Mouse (Mus musculus): ENCODE measurements at regions not wholly inside any gene's neighbourhood (a gene's known extent, or its start where the extent isn't known, plus 50 kb on each side); places are given as distances from the start of the nearest gene placed in this dataset.

DNA sequence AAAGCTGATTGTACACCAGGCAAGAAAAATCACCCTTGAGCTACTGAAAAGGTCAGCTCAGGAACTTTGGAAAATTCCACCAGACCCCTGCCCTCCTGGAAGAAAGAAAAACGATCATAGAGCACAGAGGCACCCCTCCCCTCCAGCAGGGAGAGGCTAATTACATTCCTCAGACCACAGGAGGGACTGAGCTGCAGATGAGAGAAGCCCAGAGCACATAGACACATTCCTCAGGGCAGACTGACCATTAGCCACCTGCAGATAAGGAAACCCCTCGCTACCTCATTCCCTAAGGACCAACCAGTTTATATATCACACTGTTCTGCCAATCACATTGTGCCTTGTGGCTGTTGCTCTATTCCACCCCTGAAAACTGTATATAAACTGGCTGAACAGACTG, 230.3 kb downstream of the Parp8 start:
- DNase-seq (ENCODE audit: extremely low spot score in 1 of 2, low spot score in 1 of 2): no peak

DNA sequence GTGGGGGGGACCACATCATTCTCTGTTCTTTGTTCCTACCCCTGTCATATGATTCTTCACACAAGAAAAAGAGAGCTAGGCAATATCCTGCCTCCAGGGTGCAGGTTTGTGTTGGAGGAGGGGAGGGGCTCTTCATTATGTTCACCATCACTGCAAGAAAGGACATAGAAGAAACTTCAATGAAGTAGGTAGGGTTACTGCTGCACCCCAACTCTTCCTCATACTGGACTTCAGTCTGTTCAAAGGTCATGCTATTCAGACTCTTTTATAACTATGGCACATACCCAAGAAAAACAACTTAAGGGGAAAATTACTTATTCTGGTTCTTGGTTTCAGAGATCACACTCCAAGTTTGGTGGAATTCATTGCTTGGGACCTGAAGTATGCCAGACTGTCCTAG, 243.7 kb downstream of the Parp8 start:
- no peak for DNase-seq (ENCODE audit: extremely low spot score in 1 of 2, low spot score in 1 of 2)

DNA sequence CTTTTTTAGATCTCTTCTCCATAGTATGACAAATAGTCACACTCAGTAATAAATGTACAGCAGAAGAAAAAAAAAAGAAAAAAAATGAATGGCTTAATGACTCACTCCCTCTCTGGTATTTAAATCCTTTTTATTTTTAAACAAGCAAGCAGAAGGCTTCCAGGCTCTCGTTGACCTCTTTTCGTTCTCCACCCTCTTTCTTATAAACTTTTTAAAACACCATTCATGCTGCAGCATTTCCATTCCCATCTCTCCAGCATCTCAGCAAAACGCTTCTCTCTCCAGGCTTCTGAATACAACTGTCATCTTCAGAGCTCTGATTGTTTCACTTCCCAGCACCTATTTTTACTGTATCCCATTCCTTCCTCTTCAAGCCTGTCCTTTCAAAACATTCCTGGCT, 259.8 kb downstream of the Parp8 start:
- DNase-seq (ENCODE audit: extremely low spot score in 1 of 2, low spot score in 1 of 2): peak in 1 of 2 experiments; percentile 35

DNA sequence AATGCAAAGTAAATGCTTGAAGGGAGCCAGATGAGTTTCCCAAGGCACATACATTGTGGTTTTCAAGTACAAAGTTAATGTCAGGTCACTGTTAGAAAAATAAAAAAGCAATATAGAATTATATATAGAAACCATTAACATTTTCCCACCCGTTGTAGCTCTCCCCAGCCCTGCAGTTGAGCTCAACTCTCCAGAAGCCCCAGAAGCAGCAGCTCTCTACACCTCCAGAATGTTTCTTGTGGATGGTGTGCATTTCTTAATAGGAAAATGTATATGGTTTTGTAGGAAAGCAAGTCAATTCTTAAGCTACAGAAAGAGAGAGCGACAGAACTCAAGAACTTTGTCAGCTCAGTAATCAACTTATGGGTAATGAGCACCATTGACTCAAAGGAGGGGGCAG, 265.4 kb downstream of the Parp8 start:
- no peak for DNase-seq (ENCODE audit: extremely low spot score in 1 of 2, low spot score in 1 of 2)

DNA sequence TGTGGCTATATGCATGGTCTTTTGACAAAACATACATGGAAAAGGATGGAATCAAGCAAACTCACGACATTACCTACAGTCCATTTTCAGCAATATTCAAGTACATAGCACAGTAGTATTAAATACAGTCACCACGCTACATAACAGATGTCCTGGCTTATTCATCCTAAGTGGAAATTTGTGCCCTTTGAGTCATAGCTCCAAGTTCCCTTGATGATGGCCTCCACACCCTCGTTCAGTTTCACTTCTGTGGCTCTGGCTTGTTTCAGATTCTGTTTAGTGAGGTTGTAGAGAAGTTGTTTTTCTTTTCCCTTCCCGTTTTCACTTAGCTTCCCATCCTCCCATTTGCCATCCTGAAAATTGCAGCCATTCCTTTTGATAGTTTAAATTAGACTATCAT, 284.5 kb downstream of the Parp8 start:
- no peak for DNase-seq (ENCODE audit: extremely low spot score in 1 of 2, low spot score in 1 of 2)

DNA sequence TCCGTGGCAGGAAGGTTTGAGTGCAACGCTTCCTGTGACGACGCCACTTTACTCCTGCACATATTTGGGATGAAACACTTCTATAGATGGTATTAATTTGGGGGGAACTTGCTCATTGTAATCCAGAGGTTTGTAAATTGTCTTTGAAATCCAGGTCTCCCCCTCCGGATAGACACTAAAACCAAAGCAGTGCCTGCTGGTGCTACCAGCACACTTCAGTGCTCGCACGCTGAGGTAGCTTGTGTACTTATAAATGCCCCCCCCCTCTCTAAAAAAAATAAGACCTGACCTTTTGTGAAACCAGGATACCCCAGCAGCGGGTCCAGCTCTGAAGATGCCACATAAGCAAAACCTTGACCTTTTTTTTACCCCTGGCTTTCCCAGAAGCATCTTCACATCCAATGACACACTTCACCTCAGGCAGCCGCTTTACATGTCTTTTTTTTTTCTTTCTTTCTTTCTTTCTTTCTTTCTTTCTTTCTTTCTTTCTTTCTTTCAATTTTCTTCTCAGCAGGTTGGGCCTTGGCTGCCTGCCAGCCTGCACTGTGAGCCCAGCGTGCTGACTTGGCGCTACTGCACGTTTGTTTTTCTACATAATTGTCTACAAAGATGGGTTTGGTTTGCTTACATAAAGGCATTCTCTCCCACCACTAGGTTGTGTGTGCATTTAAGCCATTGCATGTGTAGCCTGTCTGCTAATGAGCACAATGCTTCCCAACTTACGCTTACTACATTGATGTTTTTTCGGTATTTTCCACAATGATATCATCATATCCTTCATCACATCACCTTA, 301.8 kb downstream of the Parp8 start:
- DNase-seq (ENCODE audit: extremely low spot score in 1 of 2, low spot score in 1 of 2): no peak

DNA sequence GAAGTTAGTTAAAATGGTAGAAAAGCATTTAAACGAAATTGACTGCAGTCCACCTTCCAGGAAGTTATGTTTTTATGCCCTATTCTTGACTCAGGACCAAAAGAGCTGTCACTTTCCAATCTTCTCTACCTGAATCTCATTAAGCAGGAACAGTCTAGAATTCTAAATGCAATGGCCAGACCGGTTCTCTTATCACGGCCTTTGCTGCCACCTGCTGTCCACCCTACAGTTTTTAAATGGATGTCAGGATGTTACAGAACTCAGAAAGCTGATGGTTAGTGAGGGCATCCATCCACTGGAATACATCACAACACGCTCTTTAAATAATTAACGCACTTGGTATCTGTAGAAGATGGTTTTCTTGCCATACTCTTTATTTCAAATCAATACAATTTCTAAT, 310.5 kb downstream of the Parp8 start:
- DNase-seq (ENCODE audit: extremely low spot score in 1 of 2, low spot score in 1 of 2): peak in 1 of 2 experiments; percentile 78

DNA sequence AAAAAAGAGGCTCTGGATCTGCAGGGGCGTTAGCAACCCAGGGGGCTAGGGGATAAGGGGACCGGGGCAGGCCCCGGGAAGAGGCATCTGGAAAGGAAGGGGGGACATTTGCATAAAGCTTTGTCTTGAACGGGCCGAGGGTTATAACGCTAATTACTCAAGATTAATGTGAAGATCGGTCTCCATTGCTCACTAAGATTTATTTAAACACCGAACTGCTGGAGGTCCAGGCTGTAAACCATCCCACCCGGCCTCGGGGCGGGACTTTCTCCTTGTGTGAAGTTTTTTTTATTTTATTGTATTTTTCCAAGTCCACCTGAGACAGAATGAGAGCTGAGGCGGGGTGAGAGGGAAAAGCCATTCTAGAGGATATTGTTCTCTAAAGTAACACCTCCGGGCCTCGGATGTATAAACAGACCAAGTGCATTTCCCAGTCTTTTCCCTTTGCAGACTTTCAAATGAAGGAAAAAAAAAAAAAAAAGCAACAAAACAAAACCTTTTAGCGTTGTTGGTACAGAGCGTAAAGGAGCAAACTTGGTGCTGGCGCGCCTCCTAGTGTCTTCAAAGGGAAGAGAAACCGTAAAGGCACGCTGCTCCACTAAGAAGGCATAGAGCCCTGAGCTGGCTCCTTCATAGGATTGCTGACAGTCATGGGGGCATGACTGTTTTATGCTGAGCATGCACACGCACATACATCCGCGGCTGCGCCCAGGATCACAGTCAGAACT, 313.3 kb downstream of the Parp8 start:
- peak in 1 of 2 experiments; percentile 87 for DNase-seq (ENCODE audit: extremely low spot score in 1 of 2, low spot score in 1 of 2)

DNA sequence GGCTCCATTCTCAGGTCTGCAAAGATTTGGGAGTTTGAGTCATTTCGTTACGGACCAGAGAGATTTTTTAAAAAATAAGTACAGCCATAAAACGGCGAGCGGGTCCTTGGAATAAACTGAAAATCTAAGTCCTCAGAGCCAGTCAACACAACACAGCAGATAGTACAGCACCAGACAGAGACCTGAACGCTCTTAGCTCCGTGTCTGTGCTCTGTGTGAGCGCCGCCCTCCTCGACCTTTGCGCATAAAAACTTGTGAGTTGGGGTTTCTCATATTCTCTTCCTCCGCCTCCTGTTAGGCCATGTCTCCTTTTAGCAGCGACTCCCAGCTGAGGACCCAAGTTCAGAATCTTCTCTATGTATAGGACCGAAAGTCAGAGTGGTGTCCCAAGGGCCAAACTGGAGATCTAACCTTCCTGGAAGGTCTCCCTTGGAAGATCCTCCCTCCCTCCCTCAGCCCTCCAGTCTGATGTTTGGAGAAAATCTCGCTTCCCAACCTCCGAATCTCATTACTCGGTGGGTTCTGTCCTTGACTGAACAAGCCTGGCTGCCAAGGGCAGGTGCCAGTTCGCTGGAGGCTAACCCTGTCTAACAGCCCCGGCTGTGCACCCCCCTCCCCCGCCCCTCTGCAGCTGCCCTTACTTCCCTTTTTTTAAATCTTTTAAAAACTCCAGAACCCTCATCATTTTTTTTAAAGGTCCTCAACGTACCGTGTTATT, 314.0 kb downstream of the Parp8 start:
- DNase-seq (ENCODE audit: extremely low spot score in 1 of 2, low spot score in 1 of 2): no peak

DNA sequence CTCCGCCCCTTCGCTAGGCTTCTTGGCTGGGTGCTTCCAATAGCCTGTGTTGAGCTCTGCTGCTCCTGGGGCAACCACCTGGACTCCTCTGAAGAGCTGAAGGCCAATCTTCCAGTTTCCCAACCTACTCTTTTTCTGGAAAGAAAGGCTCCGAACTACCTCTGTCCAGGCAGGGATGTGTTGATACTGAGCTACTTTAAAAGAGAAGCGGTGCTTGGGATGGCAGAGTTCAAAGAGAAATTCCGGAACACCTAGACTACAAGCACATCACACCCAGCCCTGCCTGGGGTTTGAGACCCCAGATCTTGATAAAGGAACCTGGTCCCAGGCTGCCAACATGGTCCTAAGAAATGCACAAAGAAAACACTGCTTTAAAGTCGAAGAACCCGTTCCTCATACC, 315.7 kb downstream of the Parp8 start:
- DNase-seq (ENCODE audit: extremely low spot score in 1 of 2, low spot score in 1 of 2): no peak

DNA sequence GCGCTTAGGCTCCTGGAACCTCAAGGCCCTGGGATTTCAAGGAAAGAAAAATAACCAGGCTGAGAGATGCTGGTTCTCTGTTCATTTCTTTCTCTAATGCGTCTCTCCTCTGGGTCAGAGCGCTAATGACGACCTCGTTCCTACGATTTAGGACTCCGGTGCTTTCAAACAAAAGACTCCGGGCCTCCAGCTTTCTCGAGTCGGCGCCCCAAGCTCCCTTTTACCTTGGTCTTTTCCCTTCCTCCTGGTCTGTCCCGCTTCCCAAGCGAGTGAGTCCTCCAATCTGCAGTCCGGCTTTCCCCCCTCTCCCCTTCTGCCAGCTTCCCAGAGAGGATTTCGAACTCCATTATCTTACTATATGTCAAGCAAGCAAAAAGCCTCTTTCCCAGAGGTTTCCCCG, 316.5 kb downstream of the Parp8 start:
- no peak for DNase-seq (ENCODE audit: extremely low spot score in 1 of 2, low spot score in 1 of 2)

DNA sequence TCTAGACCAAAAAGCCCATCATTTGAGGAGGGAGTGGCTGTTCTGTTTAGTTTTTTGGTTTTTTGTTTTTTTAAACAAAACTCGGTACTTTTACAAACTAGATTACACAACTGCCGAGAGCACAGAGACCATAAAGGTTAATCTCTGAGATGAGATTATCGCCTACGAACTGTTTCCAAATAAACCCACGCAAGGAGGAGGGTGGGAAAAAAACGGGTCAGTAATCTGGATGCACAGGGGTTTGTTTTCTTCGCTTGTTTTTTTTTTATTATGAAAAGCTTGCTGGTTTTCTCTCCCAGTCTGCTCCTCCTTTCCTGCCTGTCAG, 316.9 kb downstream of the Parp8 start:
- no peak for DNase-seq (ENCODE audit: extremely low spot score in 1 of 2, low spot score in 1 of 2)

DNA sequence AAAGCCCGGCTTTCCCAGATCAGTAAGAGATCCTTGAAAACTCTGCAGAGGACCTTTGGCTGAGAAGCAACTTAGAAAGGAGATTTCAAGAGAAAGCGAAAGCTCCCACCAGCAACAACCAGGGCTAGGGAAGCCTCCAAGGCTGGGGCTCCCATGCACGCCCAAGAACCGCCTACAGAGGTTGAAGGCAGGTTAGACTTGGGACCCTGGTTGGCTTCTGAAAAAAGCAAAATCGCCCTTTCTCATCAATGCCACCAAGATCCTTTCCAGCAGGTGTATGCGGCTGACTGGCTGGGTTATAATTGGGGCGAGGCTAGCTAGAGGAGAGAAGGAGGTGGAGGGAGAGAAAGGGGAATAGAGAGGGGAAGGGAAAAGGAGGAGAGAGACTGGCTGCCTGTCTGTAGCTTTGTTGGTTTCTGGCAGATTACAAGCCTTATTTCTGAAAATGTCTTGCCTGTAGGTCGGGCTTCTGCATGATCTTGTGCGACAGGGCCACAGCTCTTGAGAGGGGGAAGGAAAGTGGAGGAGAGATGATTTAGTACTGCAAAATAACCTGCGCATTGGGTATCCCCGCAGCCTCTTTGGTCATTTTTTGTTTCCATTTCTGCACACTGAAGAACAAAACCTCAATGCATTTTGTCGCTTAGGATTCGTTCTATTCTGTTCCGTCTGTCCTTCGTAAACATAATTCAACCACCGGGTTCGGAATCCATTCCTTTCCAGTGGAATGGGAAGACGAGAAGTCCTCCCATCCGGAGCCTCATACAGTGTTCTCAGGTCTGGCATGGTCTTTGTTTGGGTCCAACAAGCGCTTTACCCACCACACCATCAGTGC, 317.5 kb downstream of the Parp8 start:
- no peak for DNase-seq (ENCODE audit: extremely low spot score in 1 of 2, low spot score in 1 of 2)

DNA sequence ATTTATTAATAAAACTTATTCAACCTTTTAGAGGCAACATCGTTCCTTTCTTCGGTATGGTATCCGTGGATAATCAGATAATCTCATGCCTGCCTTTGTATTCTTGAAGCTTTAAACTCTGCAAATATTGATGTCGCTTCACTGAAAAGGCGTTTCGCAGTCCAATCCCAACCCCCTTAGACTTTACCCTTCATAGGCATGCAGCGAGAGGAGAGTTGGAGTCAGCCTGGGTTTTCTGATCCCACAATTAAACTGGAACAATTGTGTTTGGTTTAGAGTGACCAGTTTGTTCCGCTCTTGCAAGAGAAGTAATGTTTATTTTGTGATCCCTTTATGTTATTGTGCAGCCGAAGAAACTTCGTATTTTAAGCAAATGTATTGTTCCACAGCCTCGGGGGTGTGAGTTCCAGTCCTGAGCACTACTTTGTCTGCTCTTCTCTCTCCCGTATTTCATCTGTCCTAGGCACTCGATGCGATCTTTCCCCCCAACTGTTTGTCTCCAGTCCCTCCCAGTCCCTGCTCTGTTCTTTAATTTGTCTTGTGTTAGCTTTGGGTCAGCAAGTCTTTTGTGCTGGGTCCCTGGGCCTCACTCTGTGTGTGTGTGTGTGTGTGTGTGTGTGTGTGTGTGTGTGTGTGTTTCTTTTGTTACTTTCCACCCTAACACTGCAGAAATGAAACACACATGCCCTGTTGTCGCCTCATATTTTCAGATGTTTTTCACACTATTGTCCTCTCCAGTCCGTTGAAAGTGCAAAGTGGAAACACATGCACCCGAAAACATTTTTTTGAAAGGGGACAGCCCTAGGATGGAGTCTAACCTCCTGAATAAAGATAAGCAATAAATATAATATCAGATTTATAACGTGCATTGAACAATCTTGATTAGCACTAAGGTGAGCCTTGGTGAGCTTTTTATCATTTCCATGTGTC, 318.7 kb downstream of the Parp8 start:
- DNase-seq (ENCODE audit: extremely low spot score in 1 of 2, low spot score in 1 of 2): no peak

DNA sequence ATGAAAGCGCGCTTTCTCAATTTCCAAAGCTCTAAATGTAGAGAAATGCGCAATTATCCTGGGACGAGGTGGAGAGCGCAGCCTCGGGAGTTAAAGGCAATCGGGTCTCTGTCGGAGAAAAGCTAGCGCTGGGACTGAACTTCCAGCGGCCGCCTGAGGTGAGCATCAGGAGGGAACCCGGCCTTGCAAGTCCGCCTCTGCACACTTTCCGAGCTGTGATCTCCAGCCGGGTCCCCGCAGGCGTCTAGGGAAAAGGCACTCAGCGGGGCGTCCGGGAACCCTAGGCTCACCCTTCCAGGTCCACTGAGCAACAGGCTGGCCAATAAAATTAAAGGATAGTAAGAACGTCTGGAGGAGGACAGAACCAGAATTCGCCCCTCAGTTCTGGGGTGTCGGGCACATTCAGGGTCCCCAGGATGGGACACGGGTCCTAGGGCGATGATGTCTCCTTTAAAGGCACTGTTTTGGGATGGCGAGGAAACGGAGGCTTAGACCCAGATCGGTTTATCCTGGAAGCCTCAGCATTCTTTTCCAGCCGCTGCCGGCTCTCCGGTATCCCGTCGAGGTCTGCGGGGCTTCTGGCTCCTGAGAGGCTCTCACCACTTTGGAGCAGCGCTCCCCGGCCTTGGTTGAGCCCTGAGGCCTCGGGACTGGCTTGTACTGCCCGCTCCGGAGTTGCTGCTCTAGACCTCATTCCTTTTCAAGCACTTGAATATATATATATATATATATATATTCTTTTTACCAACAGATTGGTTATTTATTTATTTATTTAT, 319.5 kb downstream of the Parp8 start:
- DNase-seq (ENCODE audit: extremely low spot score in 1 of 2, low spot score in 1 of 2): no peak

DNA sequence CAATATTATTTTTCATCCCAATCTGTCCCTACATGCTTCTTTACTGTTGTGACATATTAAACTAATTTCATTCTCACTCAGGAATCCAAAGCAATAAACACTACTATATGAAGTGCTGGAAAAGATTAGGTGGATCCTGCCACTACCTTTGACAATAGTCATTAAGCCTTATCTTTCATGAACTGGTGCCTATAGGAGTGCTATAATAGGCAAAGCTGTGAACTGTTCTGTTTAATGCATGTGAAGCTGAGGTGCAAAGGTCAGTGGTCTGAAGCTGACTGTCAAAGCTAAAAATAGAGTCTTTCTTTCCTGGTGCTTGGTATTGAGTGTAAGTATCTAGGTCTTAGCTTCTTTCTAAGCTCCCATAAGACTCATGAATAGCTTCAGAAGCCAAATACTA, 336.6 kb downstream of the Parp8 start:
- no peak for DNase-seq (ENCODE audit: extremely low spot score in 1 of 2, low spot score in 1 of 2)
